ENCODE assay signal across 9 mouse cellular contexts in genomic region chr9:27414058-27414460, GRCm38 (mm10). TPM values are rescaled to one million over a fixed set of nuclear protein-coding genes. Genes with fewer than 3 reads are reported as not detected.
DNase-seq lines count a peak whose midpoint lies in the region; ATAC-seq and TF ChIP-seq lines count a peak whose summit lies in the region.
"Had no signal": no experiment of that assay in that cellular context is flagged by ENCODE, and none has a peak within 500 bp of the region (broad histone marks: within the 10 kb centered on the region; RNA-seq: fewer than 3 reads in every experiment).

No protein-coding gene starts in this region.

- no peak overlapping the region for H3K9ac ChIP-seq in forebrain, embryonic 14.5 days (ENCODE audit: low read length)
- H3K9ac ChIP-seq in lung, embryonic 16.5 days (ENCODE audit: low read length) = no peak overlapping the region

- peak; percentile 90 for TF ChIP-seq CTCF in layer of hippocampus, adult 2 months (conservative IDR thresholded peaks at IDR 0.05)

- peaks cover 4% of the 10 kb centered on the region; the same call in 1 of the 2 replicates for H3K4me1 ChIP-seq in forebrain, embryonic 14.5 days (ENCODE audit: control insufficient read depth, insufficient read depth, low read length)
- no peaks in the 10 kb centered on the region for H3K4me1 ChIP-seq in lung, embryonic 16.5 days (replicated peaks; ENCODE audit: control insufficient read depth, insufficient read depth, low read length)

- peak; percentile 21; the same call in 1 of the 2 replicates for ATAC-seq in cerebellum, adult (ENCODE audit: insufficient number of reproducible peaks, low FRiP score, low TSS enrichment)
- peak; percentile 81 for ATAC-seq in forebrain, embryonic 14.5 days
- peak; percentile 54; the same call in 1 of the 2 replicates for ATAC-seq in lung, embryonic 16.5 days (ENCODE audit: low read depth)

- 0 out of 2 replicates have a peak, but pooled peaks cover 4% of the 10 kb centered on the region for H3K27me3 ChIP-seq in forebrain, embryonic 14.5 days (replicated peaks; ENCODE audit: control insufficient read depth, insufficient read depth, low read length)
- no peaks in the 10 kb centered on the region for H3K27me3 ChIP-seq in lung, embryonic 16.5 days (ENCODE audit: control insufficient read depth, insufficient read depth, low read depth, low read length)

- peak overlapping the region; percentile 37 for H3K4me2 ChIP-seq in forebrain, embryonic 14.5 days (ENCODE audit: low read length)
- peak overlapping the region; percentile 29; the same call in 1 of the 2 replicates for H3K4me2 ChIP-seq in lung, embryonic 16.5 days (ENCODE audit: low read depth, low read length)

- H3K4me3 ChIP-seq in forebrain, embryonic 14.5 days (ENCODE audit: low read depth, low read length) = no peak overlapping the region
- H3K4me3 ChIP-seq in layer of hippocampus, adult 2 months = peak overlapping the region; percentile 33; the same call in 1 of the 2 replicates
- H3K4me3 ChIP-seq in lung, embryonic 16.5 days (ENCODE audit: low read length) = no peak overlapping the region
- H3K4me3 ChIP-seq: myocyte had no signal

- no peak overlapping the region for H3K27ac ChIP-seq in forebrain, embryonic 14.5 days (ENCODE audit: low read depth, low read length)
- H3K27ac ChIP-seq in layer of hippocampus, adult 2 months = peak overlapping the region; percentile 57; the same call in 1 of the 2 replicates
- no peak overlapping the region for H3K27ac ChIP-seq in lung, embryonic 16.5 days (ENCODE audit: low read length)

- no peaks in the 10 kb centered on the region for H3K9me3 ChIP-seq in forebrain, embryonic 14.5 days (replicated peaks; ENCODE audit: control insufficient read depth, low read length)
- no peaks in the 10 kb centered on the region for H3K9me3 ChIP-seq in lung, embryonic 16.5 days (ENCODE audit: control insufficient read depth, low read length)

- H3K36me3 ChIP-seq in forebrain, embryonic 14.5 days (ENCODE audit: control insufficient read depth, insufficient read depth, low read length) = no peaks in the 10 kb centered on the region
- H3K36me3 ChIP-seq in lung, embryonic 16.5 days (ENCODE audit: control insufficient read depth, insufficient read depth, low read length) = no peaks in the 10 kb centered on the region

- intact Hi-C loops in heart, postnatal 36 days (cut with DNase I) = loop anchor here (2.0 kb wide), 2 partner anchors 325 to 783 kb away; no protein-coding TSS in a partner anchor

- WGBS in forebrain, embryonic 14.5 days = 1% methylated on average over 11 of the region's 11 CpGs
- under 1% methylated on average over 11 of the region's 11 CpGs for WGBS in lung, embryonic 16.5 days

- DNase-seq in NIH3T3 (ENCODE audit: low read depth) = peak; percentile 79
- peak; percentile 86 for DNase-seq in forebrain, embryonic 14.5 days (ENCODE audit: low spot score)
- DNase-seq in heart, postnatal 36 days = peak; percentile 26 to 62
- peak; percentile 80 to 84 for DNase-seq in layer of hippocampus, adult 2 months (ENCODE audit: low spot score in 2 of 2)
- DNase-seq in retina, postnatal 7 days (ENCODE audit: low read depth, low spot score) = peak; percentile 49
- DNase-seq in natural killer cell, adult 2 months (ENCODE audit: low spot score in 2 of 2) = no peak

RNA-seq across cellular contexts. Expression of gene Spata19, which starts 17.5 kb away (rescaled TPM):
- polyA plus RNA-seq in forebrain, embryonic 14.5 days (2014; fragmentation: Nextera tagmentation; extraction: Ambion mirVana) = 0.27 TPM in 1 of 2 replicates, not detected in the other
- total RNA-seq in heart, postnatal 36 days (2021) = not detected
- total RNA-seq in layer of hippocampus, adult 2 months (2021) = not detected
- not detected in 2 replicates for polyA plus RNA-seq in lung, embryonic 16.5 days (2015; fragmentation: Nextera tagmentation; extraction: Ambion mirVana)
- polyA plus RNA-seq: myocyte had no signal

Comparison
In these comparisons a context has a peak if more than half of its experiments do, and no peak if none do; other contexts are left out.
1. DNase-seq: peak in NIH3T3 (single experiment), forebrain, embryonic 14.5 days (single experiment), heart, postnatal 36 days (2 of 2), layer of hippocampus, adult 2 months (2 of 2) and retina, postnatal 7 days (single experiment); none in natural killer cell, adult 2 months (0 of 2).
2. ATAC-seq: peak in every context shown above with its lines; median percentile 81 in forebrain, embryonic 14.5 days; 54 in lung, embryonic 16.5 days; 21 in cerebellum, adult.